Mouse (Mus musculus) G1E (cell line): Measurements from ENCODE around the gene Fam19a2. TPM values are rescaled to one million over a fixed set of nuclear protein-coding genes. Genes with fewer than 3 reads are reported as not detected.

Source experiments
- ATAC-seq: 2 replicates; pipeline ENCODE4 v1.8.0; 2016; ENCODE audit warnings: mild to moderate bottlenecking; ENCODE audit not compliant: insufficient number of reproducible peaks, poor library complexity, low FRiP score, severe bottlenecking; ENCODE audit errors: extremely low read depth
- DNase-seq: peaks from one replicate; pipeline ENCODE4 v3.0.0; 2012; ENCODE audit warnings: low spot score
- H3K27me3 ChIP-seq: 2 replicates; pipeline ENCODE4 v1.6.1; 2012; ENCODE audit warnings: mild to moderate bottlenecking, low read length, inconsistent platforms; ENCODE audit not compliant: insufficient read depth
- H3K36me3 ChIP-seq: replicated peaks from 2 replicates; pipeline ENCODE3; 2012; ENCODE audit warnings: mild to moderate bottlenecking, inconsistent platforms
- H3K4me1 ChIP-seq: 2 replicates; pipeline ENCODE4 v1.6.1; 2012; ENCODE audit warnings: low read depth, low read length, inconsistent platforms, mixed read lengths; ENCODE audit not compliant: insufficient read depth
- H3K4me3 ChIP-seq: 2 replicates; pipeline ENCODE4 v1.5.1; 2012; ENCODE audit warnings: low read depth, mild to moderate bottlenecking, inconsistent platforms, low read length, moderate library complexity, mixed read lengths
- H3K9me3 ChIP-seq: replicated peaks from 2 replicates; pipeline ENCODE4 v1.6.1; 2012; ENCODE audit warnings: inconsistent platforms
- CTCF ChIP-seq: IDR thresholded peaks from 2 replicates; pipeline ENCODE4 v1.5.1; 2012; ENCODE audit warnings: low read depth, low read length, inconsistent platforms, mixed read lengths
- GATA1 ChIP-seq: IDR thresholded peaks from 2 replicates; pipeline ENCODE4 v1.6.1; 2012; ENCODE audit warnings: borderline replicate concordance, low read length, inconsistent platforms, mixed read lengths
- GATA2 ChIP-seq: IDR thresholded peaks from 2 replicates; pipeline ENCODE4 v1.6.1; 2012; ENCODE audit warnings: low read depth, low read length, inconsistent platforms, borderline replicate concordance
- POLR2AphosphoS5 ChIP-seq: IDR thresholded peaks from 2 replicates; pipeline ENCODE4 v1.6.1; 2012; ENCODE audit warnings: low read depth, low read length, inconsistent platforms; ENCODE audit not compliant: insufficient replicate concordance
- TAL1 ChIP-seq: conservative IDR thresholded peaks from 2 replicates; pipeline ENCODE4 v1.6.1; 2012; ENCODE audit warnings: low read depth, low read length, inconsistent platforms, mixed read lengths
- polyA plus RNA-seq: library from polyadenylated mRNA; stranded (reverse); fragments of >175 nt; gene quantifications from 2 replicates; pipeline ENCODE4 v1.2.3, GENCODE M21; 2012
- total RNA-seq, 2 experiments: library from RNA; stranded (forward) in 1 of 2; stranded (reverse) in 1 of 2; fragments of 200-1000 nt in 1 of 2; fragments of >200 nt in 1 of 2; fragmentation: Nextera tagmentation in 1 of 2; gene quantifications; 2 replicates each; pipeline ENCODE4 v1.2.3; 2014 to 2017

Fam19a2 gene
- total and polyA plus RNA-seq, 3 experiments, result 0.05 TPM; not detected in 2

GRCm38 (mm10) chr10:123367152-123367864 lies 103.5 kb downstream of the Fam19a2 start:
- no peaks in the 10 kb centered on the region for H3K4me1 ChIP-seq
- DNase-seq (no peak), ATAC-seq (no peak)
- TF ChIP-seq GATA2 (no peak), CTCF (no peak), GATA1 (no peak), TAL1 (no peak), POLR2AphosphoS5 (no peak)
- no peak overlapping the region for H3K4me3 ChIP-seq
- H3K9me3 ChIP-seq, result peaks cover 34% of the 10 kb centered on the region
- H3K27me3 ChIP-seq, result no peaks in the 10 kb centered on the region
- no peaks in the 10 kb centered on the region for H3K36me3 ChIP-seq

DNA sequence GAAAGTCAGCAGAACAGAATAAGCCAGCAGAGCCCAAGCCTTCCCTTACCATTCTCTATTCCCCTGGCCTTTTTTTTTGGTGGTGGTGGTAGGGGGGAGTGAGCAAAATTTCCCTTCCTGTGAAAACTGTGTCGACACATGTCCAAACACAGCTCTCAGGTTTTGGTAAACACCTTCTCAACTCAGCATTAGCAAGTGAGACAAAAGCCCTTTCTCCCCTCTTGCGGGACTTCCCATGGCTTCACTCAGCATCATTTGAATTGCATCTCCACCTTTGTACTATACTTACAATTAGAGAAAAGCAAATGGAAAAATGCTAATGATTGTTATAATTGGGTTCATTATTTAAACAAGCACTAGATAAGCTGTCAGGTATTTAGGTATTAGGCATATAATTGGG lies 119.5 kb downstream of the Fam19a2 start:
- peaks cover 13% of the 10 kb centered on the region for H3K9me3 ChIP-seq
- H3K4me3 ChIP-seq, result no peak overlapping the region
- no peak for TF ChIP-seq TAL1
- no peak for TF ChIP-seq CTCF
- no peak for TF ChIP-seq GATA1
- TF ChIP-seq POLR2AphosphoS5, result no peak
- no peak for TF ChIP-seq GATA2
- DNase-seq (no peak), ATAC-seq (no peak)
- no peaks in the 10 kb centered on the region for H3K27me3 ChIP-seq
- H3K4me1 ChIP-seq, result no peaks in the 10 kb centered on the region
- no peaks in the 10 kb centered on the region for H3K36me3 ChIP-seq

DNA sequence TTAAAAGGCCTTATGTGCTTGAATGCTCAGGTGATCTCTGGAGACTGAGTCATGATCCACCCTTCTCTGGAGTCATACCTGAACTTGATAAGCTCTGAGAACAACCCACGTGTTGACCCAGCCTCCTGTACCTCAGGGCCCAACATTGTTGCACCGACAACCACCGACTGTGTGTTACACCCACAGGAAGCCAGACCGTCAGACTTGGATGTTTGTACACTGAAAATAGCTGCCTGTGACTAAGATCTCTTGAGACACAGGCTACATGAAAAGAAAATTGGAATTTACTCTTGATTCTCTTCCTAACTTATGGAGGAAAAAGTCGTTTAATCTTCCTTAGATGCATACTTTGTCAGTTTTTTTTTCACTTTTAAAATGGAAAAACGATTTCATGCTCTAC lies 121.8 kb downstream of the Fam19a2 start:
- H3K4me1 ChIP-seq, result no peaks in the 10 kb centered on the region
- DNase-seq, result no peak
- no peak for ATAC-seq
- H3K36me3 ChIP-seq, result no peaks in the 10 kb centered on the region
- H3K27me3 ChIP-seq, result no peaks in the 10 kb centered on the region
- no peak overlapping the region for H3K4me3 ChIP-seq
- peaks cover 14% of the 10 kb centered on the region for H3K9me3 ChIP-seq
- no peak for TF ChIP-seq GATA2
- no peak for TF ChIP-seq TAL1
- TF ChIP-seq CTCF, result no peak
- TF ChIP-seq GATA1, result no peak
- no peak for TF ChIP-seq POLR2AphosphoS5

GRCm38 (mm10) chr10:123395429-123395828 lies 131.6 kb downstream of the Fam19a2 start:
- ATAC-seq (no peak), DNase-seq (no peak)
- Histone ChIP-seq H3K36me3 (no peaks in the 10 kb centered on the region), H3K4me1 (no peaks in the 10 kb centered on the region), H3K4me3 (no peak overlapping the region), H3K27me3 (no peaks in the 10 kb centered on the region), H3K9me3 (peaks cover 16% of the 10 kb centered on the region)
- TF ChIP-seq GATA1 (no peak), POLR2AphosphoS5 (no peak), GATA2 (no peak), TAL1 (no peak), CTCF (no peak)

DNA sequence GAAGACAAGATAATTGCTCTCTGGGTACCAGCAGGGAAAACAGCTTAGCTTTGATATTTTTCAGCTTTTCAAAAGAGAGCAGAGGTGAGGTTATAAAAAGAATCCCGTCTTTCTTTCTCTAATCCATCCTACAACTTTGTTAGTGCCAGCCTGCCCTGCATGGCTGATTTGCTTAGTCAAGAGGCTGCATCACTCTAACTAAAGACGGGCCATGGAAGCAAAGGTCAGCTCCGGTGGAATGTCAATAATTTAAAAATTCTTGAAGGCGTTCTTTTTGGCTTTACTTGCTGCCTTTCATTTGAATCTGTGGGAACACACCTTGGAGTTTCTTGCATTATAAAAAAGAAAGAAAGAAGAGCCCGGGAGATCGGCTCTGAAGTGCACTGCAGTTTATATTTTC lies 134.3 kb downstream of the Fam19a2 start:
- DNase-seq, result no peak
- TF ChIP-seq TAL1, result no peak
- TF ChIP-seq GATA1, result no peak
- no peak for TF ChIP-seq CTCF
- no peak for TF ChIP-seq POLR2AphosphoS5
- TF ChIP-seq GATA2, result no peak
- H3K4me3 ChIP-seq, result no peak overlapping the region
- H3K4me1 ChIP-seq, result no peaks in the 10 kb centered on the region
- H3K27me3 ChIP-seq, result no peaks in the 10 kb centered on the region
- H3K9me3 ChIP-seq, result peaks cover 21% of the 10 kb centered on the region
- no peaks in the 10 kb centered on the region for H3K36me3 ChIP-seq
- ATAC-seq, result no peak

DNA sequence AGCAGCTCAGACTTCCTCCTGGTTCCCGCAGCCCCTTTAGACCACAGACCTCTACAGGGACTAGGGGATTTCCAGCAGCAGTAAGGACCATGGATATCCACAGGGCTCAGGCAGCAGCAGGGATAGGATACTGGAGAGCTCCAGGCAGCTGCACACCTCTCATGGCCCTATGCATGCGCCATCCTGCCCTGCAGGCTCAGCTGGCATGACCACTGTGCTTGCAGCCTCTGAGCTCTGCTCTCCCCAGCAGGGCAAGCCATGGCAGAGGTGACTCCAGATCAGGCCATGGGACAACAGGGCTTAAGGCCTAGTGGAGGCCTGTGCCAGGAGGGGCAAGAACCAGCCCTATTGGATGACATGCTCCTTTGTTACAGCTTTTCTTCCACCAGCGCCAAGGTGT lies 137.4 kb downstream of the Fam19a2 start:
- no peaks in the 10 kb centered on the region for H3K36me3 ChIP-seq
- no peak for TF ChIP-seq CTCF
- TF ChIP-seq TAL1, result no peak
- no peak for TF ChIP-seq GATA1
- no peak; the same call in 1 of the 2 replicates for ATAC-seq
- no peak for DNase-seq
- no peaks in the 10 kb centered on the region for H3K4me1 ChIP-seq
- peaks cover 19% of the 10 kb centered on the region for H3K9me3 ChIP-seq
- H3K4me3 ChIP-seq, result no peak overlapping the region
- no peaks in the 10 kb centered on the region for H3K27me3 ChIP-seq

DNA sequence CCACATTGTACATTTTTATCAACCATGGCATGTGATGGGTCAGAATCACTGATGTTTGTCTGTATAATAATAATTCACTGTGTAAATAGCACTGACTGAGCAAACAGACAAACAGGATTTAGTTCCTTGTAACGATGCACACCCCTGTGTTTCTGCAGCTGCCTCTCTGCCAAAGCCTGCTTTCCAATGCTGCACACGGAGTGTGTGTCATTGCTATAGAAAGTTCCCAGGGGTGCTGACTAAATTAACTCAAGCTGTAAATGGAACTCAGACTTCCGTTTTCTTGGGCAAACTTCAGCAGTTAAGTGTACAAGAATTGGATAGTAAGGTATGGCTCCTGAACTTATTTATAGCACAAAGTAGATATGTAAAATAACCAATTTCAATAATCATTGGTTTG lies 138.7 kb downstream of the Fam19a2 start:
- Histone ChIP-seq H3K4me3 (no peak overlapping the region), H3K27me3 (no peaks in the 10 kb centered on the region), H3K36me3 (no peaks in the 10 kb centered on the region), H3K9me3 (peaks cover 16% of the 10 kb centered on the region), H3K4me1 (no peaks in the 10 kb centered on the region)
- TF ChIP-seq CTCF, result no peak
- no peak for TF ChIP-seq GATA2
- no peak for TF ChIP-seq GATA1
- TF ChIP-seq POLR2AphosphoS5, result no peak
- TF ChIP-seq TAL1, result no peak
- DNase-seq (no peak), ATAC-seq (no peak)
